ENCODE assay signal across 8 mouse cellular contexts in the genomic region with DNA sequence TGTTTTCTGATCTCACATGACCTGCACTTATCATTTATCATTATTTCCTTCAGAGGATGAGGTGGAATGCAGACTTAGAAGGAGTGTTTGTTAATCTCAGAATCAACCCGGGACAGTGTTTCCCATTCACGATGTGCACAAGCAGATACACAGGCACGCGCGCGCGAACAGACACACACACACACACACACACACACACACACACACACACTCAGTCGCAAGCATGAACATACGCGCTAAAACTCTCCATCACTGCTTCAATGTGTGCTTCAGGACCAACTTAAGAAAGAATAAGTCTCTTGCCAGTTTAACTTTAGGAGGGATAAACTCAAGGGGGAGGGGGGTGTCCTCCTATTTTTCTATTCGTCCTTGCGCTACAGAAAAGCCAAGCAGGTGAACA. TPM values are rescaled to one million over a fixed set of nuclear protein-coding genes. Genes with fewer than 3 reads are reported as not detected.
DNase-seq lines count a peak whose midpoint lies in the region; ATAC-seq and TF ChIP-seq lines count a peak whose summit lies in the region.

No protein-coding gene starts in this region.

- H3K4me1 ChIP-seq in kidney, embryonic 16.5 days (ENCODE audit: insufficient read depth, low read length): no peaks in the 10 kb centered on the region
- no peaks in the 10 kb centered on the region; the same call in 1 of the 2 replicates for H3K4me1 ChIP-seq in hindbrain, embryonic 11.5 days (replicated peaks; ENCODE audit: control insufficient read depth, insufficient read depth, low read length)
- H3K4me1 ChIP-seq in midbrain, postnatal 0 days (ENCODE audit: insufficient read depth, low read length): no peaks in the 10 kb centered on the region

- peak overlapping the region; percentile 43 for H3K4me3 ChIP-seq in kidney, embryonic 16.5 days (ENCODE audit: low read length)
- peak overlapping the region; percentile 34 for H3K4me3 ChIP-seq in hindbrain, embryonic 11.5 days (ENCODE audit: low read depth, low read length)
- H3K4me3 ChIP-seq in midbrain, postnatal 0 days (ENCODE audit: low read depth, low read length): peak overlapping the region; percentile 47

- H3K27ac ChIP-seq in kidney, embryonic 16.5 days (ENCODE audit: low read length): no peak overlapping the region
- no peak overlapping the region for H3K27ac ChIP-seq in hindbrain, embryonic 11.5 days (ENCODE audit: low read depth, low read length)
- no peak overlapping the region for H3K27ac ChIP-seq in midbrain, postnatal 0 days (ENCODE audit: low read depth, low read length)

- peaks cover 12% of the 10 kb centered on the region for H3K27me3 ChIP-seq in kidney, embryonic 16.5 days (ENCODE audit: insufficient read depth, low read length)
- peaks cover 7% of the 10 kb centered on the region; the same call in 1 of the 2 replicates for H3K27me3 ChIP-seq in hindbrain, embryonic 11.5 days (ENCODE audit: control insufficient read depth, insufficient read depth, low read length)
- no peaks in the 10 kb centered on the region for H3K27me3 ChIP-seq in midbrain, postnatal 0 days (ENCODE audit: insufficient read depth, low read length)

- ATAC-seq in kidney, embryonic 16.5 days (ENCODE audit: low FRiP score, low TSS enrichment): 0 out of 2 replicates have a peak, but pooled peaks have one; percentile 25
- peak; percentile 31; the same call in 1 of the 2 replicates for ATAC-seq in hindbrain, embryonic 11.5 days (ENCODE audit: low FRiP score)
- ATAC-seq in midbrain, postnatal 0 days (ENCODE audit: low FRiP score): no peak

- no peak for TF ChIP-seq CTCF in midbrain, postnatal 0 days (IDR thresholded peaks at IDR 0.05)

- intact Hi-C loops in gastrocnemius, postnatal 14 days (cut with DNase I; ENCODE audit: low total_unique reads): no loop called here

- no peak overlapping the region for H3K9ac ChIP-seq in kidney, embryonic 16.5 days (replicated peaks; ENCODE audit: low read length)
- no peak overlapping the region for H3K9ac ChIP-seq in hindbrain, embryonic 11.5 days (ENCODE audit: low read depth, low read length)
- peak overlapping the region; percentile 30; the same call in 1 of the 2 replicates for H3K9ac ChIP-seq in midbrain, postnatal 0 days (replicated peaks; ENCODE audit: low read length, poor library complexity, severe bottlenecking)

- 16% methylated on average over 12 of the region's 12 CpGs for WGBS in kidney, embryonic 16.5 days
- WGBS in hindbrain, embryonic 11.5 days: 19% methylated on average over 12 of the region's 12 CpGs
- 22% methylated on average over 12 of the region's 12 CpGs for WGBS in midbrain, postnatal 0 days

- H3K4me2 ChIP-seq in kidney, embryonic 16.5 days (replicated peaks; ENCODE audit: low read depth, low read length): peak overlapping the region; percentile 55
- peak overlapping the region; percentile 67 for H3K4me2 ChIP-seq in hindbrain, embryonic 11.5 days (replicated peaks; ENCODE audit: low read depth, low read length)
- peak overlapping the region; percentile 52 for H3K4me2 ChIP-seq in midbrain, postnatal 0 days (ENCODE audit: low read depth, low read length, poor library complexity, severe bottlenecking)

- DNase-seq in kidney, adult 8-10 months: no peak
- peak; percentile 17 to 37 for DNase-seq in cerebellum, postnatal 36 days
- peak; percentile 30 for DNase-seq in hindbrain, embryonic 11.5 days (ENCODE audit: low spot score)
- DNase-seq in midbrain, postnatal 0 days (ENCODE audit: low spot score): peak; percentile 5
- DNase-seq in urinary bladder, postnatal 4 days (ENCODE audit: low spot score in 2 of 2): no peak
- no peak for DNase-seq in gastrocnemius, postnatal 14 days
- no peak for DNase-seq in spleen, postnatal 4 days (ENCODE audit: low spot score in 2 of 2)

- no peaks in the 10 kb centered on the region for H3K9me3 ChIP-seq in kidney, embryonic 16.5 days (ENCODE audit: low read length)
- no peaks in the 10 kb centered on the region for H3K9me3 ChIP-seq in hindbrain, embryonic 11.5 days (ENCODE audit: control insufficient read depth, low read length)
- no peaks in the 10 kb centered on the region for H3K9me3 ChIP-seq in midbrain, postnatal 0 days (ENCODE audit: low read length)

- H3K36me3 ChIP-seq in kidney, embryonic 16.5 days (ENCODE audit: insufficient read depth, low read length): no peaks in the 10 kb centered on the region
- no peaks in the 10 kb centered on the region for H3K36me3 ChIP-seq in hindbrain, embryonic 11.5 days (ENCODE audit: control insufficient read depth, insufficient read depth, low read length)
- H3K36me3 ChIP-seq in midbrain, postnatal 0 days (ENCODE audit: insufficient read depth, low read length): no peaks in the 10 kb centered on the region

RNA-seq across cellular contexts. Expression of a gene that starts 0.4 kb away (rescaled TPM):
- 0.72 and 1.1 TPM in 2 replicates for polyA plus RNA-seq in kidney, embryonic 16.5 days (2015; fragmentation: Nextera tagmentation; extraction: Ambion mirVana)
- polyA plus RNA-seq in hindbrain, embryonic 11.5 days (2014; fragmentation: Nextera tagmentation; extraction: Ambion mirVana): 2.1 and 2.8 TPM in 2 replicates
- 80.6 and 89.5 TPM in 2 replicates for total RNA-seq in midbrain, postnatal 0 days (2014; rRNA removed)
- polyA plus RNA-seq in midbrain, postnatal 0 days (2015; fragmentation: Nextera tagmentation; extraction: Ambion mirVana): 28.5 and 36.6 TPM in 2 replicates
- total RNA-seq in gastrocnemius, postnatal 14 days (2021): under 1 TPM; 0.13 to 0.16 TPM

Comparison
In these comparisons a context has a peak if more than half of its experiments do, and no peak if none do; other contexts are left out.
1. DNase-seq: peak in cerebellum, postnatal 36 days (2 of 2), hindbrain, embryonic 11.5 days (single experiment) and midbrain, postnatal 0 days (single experiment); none in kidney, adult 8-10 months (0 of 2), urinary bladder, postnatal 4 days (0 of 2), gastrocnemius, postnatal 14 days (single experiment) and spleen, postnatal 4 days (0 of 2).
2. Peak in every context shown above with its lines, with median percentiles within 50 percentile points of each other: H3K4me2 ChIP-seq and H3K4me3 ChIP-seq.